Mouse (Mus musculus): ENCODE results near the gene E4f1. TPM values are rescaled to one million over a fixed set of nuclear protein-coding genes. Genes with fewer than 3 reads are reported as not detected.
A peak's percentile ranks its signal among the peaks of the same experiment; 100 is the strongest.
"Not testable (repeated sequence)": the region's sequence is repeated elsewhere in the genome, so short reads cannot be mapped to it uniquely, and the experiment has no call there.

The E4f1 gene
- polyA plus RNA-seq, 1 experiment: 77.3 TPM

DNA sequence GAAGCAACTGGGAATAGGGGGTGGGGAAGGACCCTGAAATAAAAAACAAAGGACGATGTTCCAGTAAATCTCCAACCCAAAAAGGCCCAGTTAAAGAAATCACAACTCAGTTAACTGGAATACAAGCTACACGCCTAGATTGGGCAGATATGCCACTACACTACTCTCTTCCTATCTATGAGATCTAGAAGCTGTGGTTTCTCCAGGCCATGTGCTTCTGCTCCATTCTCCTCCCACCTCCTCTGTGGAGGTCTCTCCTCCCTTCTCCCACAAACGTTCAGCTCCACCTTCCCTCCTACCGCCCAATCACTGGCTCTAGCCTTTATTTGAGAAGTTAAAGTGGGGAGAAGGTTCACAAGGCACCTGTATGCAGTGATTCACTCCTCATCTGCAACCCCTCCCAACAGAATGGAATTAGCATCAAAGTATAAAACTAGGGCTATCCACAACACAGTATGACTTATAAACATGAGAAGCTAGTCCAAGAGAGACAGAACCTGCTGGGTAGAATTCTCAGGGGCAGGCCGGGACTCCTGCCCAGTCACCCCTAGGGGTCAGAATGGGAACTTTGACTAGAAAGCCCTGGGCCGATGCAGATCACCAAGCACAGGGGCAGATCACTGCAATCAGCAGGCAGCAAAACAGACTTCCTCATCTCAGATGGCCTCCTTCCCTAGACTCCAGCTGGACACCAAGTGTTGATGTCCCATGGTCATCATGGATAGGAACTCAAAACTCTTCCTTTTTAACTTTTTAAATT, 6.6 kb downstream of the E4f1 start:
- Histone ChIP-seq H3K4me1 (ENCODE audit: control insufficient read depth, insufficient read depth, low read length) (no peaks in the 10 kb centered on the region), H3K27ac (ENCODE audit: insufficient read depth, low read length) (no peak overlapping the region), H3K4me3 (ENCODE audit: insufficient read depth, low read length) (no peak overlapping the region)
- TF ChIP-seq CTCF (IDR thresholded peaks at IDR 0.05; ENCODE audit: extremely low read depth, insufficient read depth, low read length): no peak
- TF ChIP-seq POLR2A (IDR thresholded peaks at IDR 0.05; ENCODE audit: extremely low read depth, insufficient read depth, low read length): no peak

DNA sequence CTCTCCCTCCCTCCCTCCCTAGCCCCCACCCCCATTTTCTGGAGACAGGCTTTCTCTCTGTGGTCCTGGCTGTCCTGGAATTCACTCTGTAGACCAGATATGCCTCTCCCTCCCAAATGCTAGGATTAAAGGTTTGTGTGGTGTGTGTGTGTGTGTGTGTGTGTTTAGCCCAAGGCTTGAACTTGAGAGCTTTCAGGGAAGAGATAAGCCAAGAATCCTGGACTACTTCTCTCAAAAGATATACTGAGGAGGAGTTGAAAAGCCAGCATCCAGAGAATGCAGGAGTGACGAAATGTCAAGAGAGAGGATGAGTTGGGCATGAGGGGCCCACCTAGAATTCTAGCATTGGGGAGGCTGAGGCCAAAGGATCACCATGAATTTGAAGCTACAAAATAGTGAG, 7.2 kb downstream of the E4f1 start:
- Histone ChIP-seq H3K27ac (ENCODE audit: insufficient read depth, low read length) (no peak overlapping the region), H3K4me3 (ENCODE audit: insufficient read depth, low read length) (no peak overlapping the region), H3K4me1 (ENCODE audit: control insufficient read depth, insufficient read depth, low read length) (no peaks in the 10 kb centered on the region)
- TF ChIP-seq CTCF (IDR thresholded peaks at IDR 0.05; ENCODE audit: extremely low read depth, insufficient read depth, low read length) (no peak), POLR2A (IDR thresholded peaks at IDR 0.05; ENCODE audit: extremely low read depth, insufficient read depth, low read length) (no peak)

DNA sequence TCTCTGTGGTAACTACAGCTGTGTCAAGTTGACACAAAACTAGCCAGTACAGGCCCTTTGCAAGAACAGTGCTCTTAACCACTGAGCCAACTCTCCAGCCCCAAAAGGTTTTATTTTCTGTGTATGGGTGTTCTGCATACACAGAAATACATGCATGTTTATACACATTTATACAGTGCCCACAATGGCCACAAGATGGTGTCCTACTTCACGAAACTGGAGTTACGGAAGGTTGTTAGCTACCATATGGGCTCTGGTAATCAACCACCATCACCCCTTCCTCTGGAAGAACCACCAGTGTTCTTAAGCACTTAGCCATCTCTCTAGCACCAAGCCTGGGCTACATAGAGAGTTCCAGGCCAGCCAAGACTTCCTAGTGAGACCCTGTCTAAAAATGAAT, 8.5 kb downstream of the E4f1 start:
- Histone ChIP-seq H3K4me1 (ENCODE audit: control insufficient read depth, insufficient read depth, low read length) (no peaks in the 10 kb centered on the region), H3K27ac (ENCODE audit: insufficient read depth, low read length) (no peak overlapping the region), H3K4me3 (ENCODE audit: insufficient read depth, low read length) (no peak overlapping the region)
- TF ChIP-seq POLR2A (IDR thresholded peaks at IDR 0.05; ENCODE audit: extremely low read depth, insufficient read depth, low read length): no peak
- TF ChIP-seq CTCF (IDR thresholded peaks at IDR 0.05; ENCODE audit: extremely low read depth, insufficient read depth, low read length): peak; percentile 33; the same call in 1 of the 2 replicates

DNA sequence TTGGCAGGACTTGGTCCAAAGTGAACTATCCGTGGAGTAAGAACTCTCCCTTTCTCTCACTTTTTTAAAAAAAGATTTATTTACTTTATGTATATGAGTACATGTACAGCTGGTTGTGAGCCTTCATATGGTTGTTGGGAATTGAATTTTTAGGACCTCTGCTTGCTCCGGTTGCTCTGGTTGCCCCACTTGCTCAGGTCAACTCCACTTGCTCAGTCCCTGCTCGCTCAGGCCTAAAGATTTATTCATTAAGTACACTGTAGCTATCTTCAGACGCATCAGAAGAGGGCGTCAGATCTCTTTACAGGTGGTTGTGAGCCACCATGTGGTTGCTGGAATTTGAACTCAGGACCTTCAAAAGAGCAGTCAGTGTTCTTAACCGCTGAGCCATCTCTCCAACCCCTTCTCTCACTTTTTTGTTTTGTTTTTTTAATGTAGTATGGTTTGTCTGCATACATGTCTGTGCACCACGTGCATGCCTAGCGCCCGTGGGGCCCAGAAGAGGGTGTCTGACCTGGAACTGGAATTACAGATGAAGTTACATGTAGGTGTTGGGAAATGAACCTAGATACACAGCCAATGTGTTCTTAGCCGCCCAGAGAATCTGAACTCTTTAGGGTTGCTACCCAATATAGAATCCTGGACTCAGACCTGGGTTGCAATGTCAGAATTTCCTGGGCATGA, 14.4 kb downstream of the E4f1 start:
- H3K4me3 ChIP-seq (ENCODE audit: insufficient read depth, low read length); H3K27ac ChIP-seq (ENCODE audit: insufficient read depth, low read length); H3K4me1 ChIP-seq (ENCODE audit: control insufficient read depth, insufficient read depth, low read length): not testable (repeated sequence)

DNA sequence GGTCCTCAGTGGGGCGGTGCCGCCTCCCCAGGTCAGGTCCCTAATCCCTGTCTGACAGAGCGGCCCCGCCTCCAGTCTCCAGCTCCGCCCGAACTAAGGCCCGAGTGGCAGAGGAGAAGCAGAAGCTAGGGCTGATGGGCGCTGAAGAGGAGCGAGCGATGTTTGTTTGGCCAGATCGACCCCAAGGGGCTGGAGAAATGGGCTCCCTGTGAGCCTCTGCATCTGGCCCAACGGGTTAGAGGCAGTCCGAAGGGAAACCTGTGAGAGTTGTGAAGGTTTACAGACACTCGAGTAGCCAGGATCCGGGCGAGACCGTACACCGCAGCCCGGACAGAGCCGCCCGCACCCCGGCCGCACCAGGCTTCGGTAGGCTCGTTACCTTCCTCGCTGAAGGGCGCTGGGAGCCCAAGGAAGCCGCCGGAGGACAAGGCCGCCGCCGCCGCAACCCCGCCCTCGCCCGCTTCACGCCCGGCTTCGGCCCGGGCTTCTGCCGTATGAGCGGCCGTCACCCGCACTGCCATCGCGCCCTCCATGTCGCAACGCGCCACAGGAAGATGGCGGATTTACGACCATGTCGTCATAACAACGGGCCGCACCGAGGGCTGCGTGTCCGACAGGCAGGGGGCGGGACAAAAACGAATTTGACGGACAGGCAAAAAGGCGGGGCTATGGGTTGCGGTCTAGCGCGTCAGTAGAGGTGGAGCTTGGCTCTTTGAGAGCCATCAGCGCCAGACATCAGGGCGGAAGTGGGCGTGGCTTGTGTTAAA, 15.2 kb downstream of the E4f1 start:
- peak overlapping the region; percentile 61 for H3K4me3 ChIP-seq (ENCODE audit: insufficient read depth, low read length)
- no peak for TF ChIP-seq CTCF (IDR thresholded peaks at IDR 0.05; ENCODE audit: extremely low read depth, insufficient read depth, low read length)
- TF ChIP-seq POLR2A (IDR thresholded peaks at IDR 0.05; ENCODE audit: extremely low read depth, insufficient read depth, low read length): peak; percentile 88; the same call in 1 of the 2 replicates

DNA sequence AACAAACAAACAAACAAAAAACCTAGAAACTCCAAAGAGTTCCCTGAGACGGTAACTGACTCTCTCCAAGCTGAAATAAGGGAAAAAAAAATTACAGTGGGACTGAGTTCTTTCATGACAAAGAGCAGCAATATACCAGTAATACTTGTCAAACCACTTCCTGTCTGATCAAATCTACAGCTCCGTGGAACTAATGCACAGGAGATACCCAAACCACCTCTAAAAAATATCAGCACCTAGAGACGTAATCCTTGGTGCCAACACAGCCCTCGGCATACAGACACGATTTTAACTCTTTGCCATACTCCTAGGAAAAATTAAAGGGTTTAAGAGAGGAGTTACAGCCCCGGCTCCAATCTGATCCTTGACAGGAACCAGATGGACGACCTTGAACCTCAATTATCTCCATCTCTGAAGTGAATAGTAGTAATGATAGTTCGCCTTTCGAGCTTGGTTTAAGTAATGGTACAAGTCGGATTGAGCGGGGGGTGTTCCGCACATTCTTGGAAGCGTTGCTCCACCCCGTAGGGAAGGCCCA, 15.8 kb downstream of the E4f1 start:
- Histone ChIP-seq H3K4me1 (ENCODE audit: control insufficient read depth, insufficient read depth, low read length) (no peaks in the 10 kb centered on the region; the same call in 1 of the 2 replicates), H3K4me3 (ENCODE audit: insufficient read depth, low read length) (peak overlapping the region; percentile 61), H3K27ac (ENCODE audit: insufficient read depth, low read length) (no peak overlapping the region)
- TF ChIP-seq POLR2A (IDR thresholded peaks at IDR 0.05; ENCODE audit: extremely low read depth, insufficient read depth, low read length) (no peak), CTCF (IDR thresholded peaks at IDR 0.05; ENCODE audit: extremely low read depth, insufficient read depth, low read length) (no peak)

More for the DNA sequence above, 15.2 kb downstream of the E4f1 start:
- no peaks in the 10 kb centered on the region; the same call in 1 of the 2 replicates for H3K4me1 ChIP-seq (ENCODE audit: control insufficient read depth, insufficient read depth, low read length)
- H3K27ac ChIP-seq (ENCODE audit: insufficient read depth, low read length): peak overlapping the region; percentile 61

DNA sequence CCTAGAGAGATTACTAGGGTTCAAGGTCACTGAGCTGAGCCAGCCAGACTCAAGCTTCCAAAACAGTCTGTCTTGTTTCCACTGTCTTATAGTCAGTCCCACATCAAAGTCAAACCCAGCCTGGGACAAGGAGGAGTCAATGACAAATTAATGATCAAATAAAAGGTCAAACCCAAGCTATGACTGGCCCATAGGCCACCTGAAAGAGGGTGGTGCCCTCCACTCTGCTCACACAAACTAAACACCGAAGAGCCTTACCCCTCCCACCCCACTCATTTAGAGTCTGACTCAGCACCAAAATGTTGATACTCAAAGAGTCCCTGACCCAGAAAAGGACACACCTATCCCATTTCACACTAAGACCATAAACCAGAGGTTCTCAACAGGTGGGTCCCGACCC, 16.7 kb downstream of the E4f1 start:
- TF ChIP-seq POLR2A (IDR thresholded peaks at IDR 0.05; ENCODE audit: extremely low read depth, insufficient read depth, low read length) (no peak), CTCF (IDR thresholded peaks at IDR 0.05; ENCODE audit: extremely low read depth, insufficient read depth, low read length) (no peak)
- no peak overlapping the region for H3K27ac ChIP-seq (ENCODE audit: insufficient read depth, low read length)
- H3K4me1 ChIP-seq (ENCODE audit: control insufficient read depth, insufficient read depth, low read length): no peaks in the 10 kb centered on the region; the same call in 1 of the 2 replicates
- H3K4me3 ChIP-seq (ENCODE audit: insufficient read depth, low read length): no peak overlapping the region

DNA sequence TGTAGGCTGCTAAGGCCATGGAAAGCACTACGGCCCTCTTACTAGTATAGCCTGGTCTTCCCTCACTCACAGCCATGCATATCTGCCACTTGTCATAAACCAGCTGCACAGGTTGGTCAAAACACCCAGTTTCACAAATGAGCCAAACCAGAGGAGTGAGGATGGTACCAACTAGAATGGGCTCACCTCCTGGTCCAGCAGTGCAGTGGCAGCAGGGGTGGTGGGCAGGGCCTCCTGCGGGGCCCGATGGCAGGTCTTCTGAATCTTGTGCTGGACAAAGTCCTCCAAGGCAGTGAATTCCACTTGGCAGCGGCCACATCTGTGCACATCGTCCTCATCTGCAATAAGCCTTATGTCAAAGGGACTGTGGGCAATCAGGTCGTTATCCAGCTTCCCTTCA, 18.9 kb downstream of the E4f1 start:
- no peak overlapping the region for H3K27ac ChIP-seq (ENCODE audit: insufficient read depth, low read length)
- no peaks in the 10 kb centered on the region; the same call in 1 of the 2 replicates for H3K4me1 ChIP-seq (ENCODE audit: control insufficient read depth, insufficient read depth, low read length)
- H3K4me3 ChIP-seq (ENCODE audit: insufficient read depth, low read length): no peak overlapping the region
- TF ChIP-seq CTCF (IDR thresholded peaks at IDR 0.05; ENCODE audit: extremely low read depth, insufficient read depth, low read length) (no peak), POLR2A (IDR thresholded peaks at IDR 0.05; ENCODE audit: extremely low read depth, insufficient read depth, low read length) (no peak)

DNA sequence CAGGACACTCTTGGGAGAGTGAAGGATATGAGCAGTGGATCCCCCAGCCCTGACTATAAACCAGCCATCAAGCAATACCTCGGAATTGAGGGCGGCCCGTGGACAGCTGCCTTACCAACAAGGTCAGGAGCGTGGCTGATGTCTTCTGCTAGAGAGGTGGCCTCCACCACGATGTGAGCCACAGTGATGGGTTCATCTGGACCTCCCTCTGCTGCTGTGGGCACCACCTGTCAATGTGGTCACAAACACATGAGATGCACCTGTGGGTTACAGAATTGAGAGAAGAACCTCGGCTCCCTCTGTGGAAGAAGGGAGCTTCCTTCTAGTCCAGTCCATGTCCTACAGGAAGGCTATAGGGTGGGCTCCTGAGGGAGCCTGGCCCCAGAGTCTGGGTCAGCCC, 20.6 kb downstream of the E4f1 start:
- Histone ChIP-seq H3K4me1 (ENCODE audit: control insufficient read depth, insufficient read depth, low read length) (no peaks in the 10 kb centered on the region; the same call in 1 of the 2 replicates), H3K27ac (ENCODE audit: insufficient read depth, low read length) (no peak overlapping the region), H3K4me3 (ENCODE audit: insufficient read depth, low read length) (no peak overlapping the region)
- TF ChIP-seq POLR2A (IDR thresholded peaks at IDR 0.05; ENCODE audit: extremely low read depth, insufficient read depth, low read length) (no peak), CTCF (IDR thresholded peaks at IDR 0.05; ENCODE audit: extremely low read depth, insufficient read depth, low read length) (no peak)

Data from cortical plate, adult 2 months (tissue).